Mouse (Mus musculus): ENCODE measurements at regions not wholly inside any gene's neighbourhood (a gene's known extent, or its start where the extent isn't known, plus 50 kb on each side); places are given as distances from the start of the nearest gene placed in this dataset.
"Not testable (repeated sequence)": the region's sequence is repeated elsewhere in the genome, so short reads cannot be mapped to it uniquely, and the experiment has no call there.

DNA sequence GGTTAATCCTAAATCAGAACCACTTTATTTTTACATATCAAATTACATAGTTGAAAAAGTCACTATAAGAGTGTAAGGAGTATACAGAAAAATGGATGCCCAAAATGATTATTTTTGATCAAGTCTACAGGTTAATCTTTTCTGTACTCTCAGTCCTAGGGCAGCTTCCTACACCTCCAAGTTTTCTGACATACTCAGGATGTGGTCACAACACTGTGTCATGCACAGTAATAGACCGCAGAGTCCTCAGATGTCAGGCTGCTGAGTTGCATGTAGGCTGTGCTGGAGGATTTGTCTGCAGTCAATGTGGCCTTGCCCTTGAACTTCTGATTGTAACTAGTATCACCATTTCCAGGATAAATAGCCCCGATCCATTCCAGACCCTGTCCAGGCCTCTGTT lies 925.1 kb downstream of the Adam6a start:
- H3K4me2 ChIP-seq: no peak overlapping the region
- ATAC-seq: no peak
- H3K4me3 ChIP-seq: no peak overlapping the region
- WGBS (ENCODE audit: insufficient replicate concordance): 84% methylated on average over 2 of the region's 2 CpGs
- no peak overlapping the region for H3K9ac ChIP-seq
- no peaks in the 10 kb centered on the region for H3K9me3 ChIP-seq (replicated peaks)
- no peaks in the 10 kb centered on the region for H3K27me3 ChIP-seq (replicated peaks)
- no peaks in the 10 kb centered on the region for H3K4me1 ChIP-seq
- H3K27ac ChIP-seq: no peak overlapping the region
- no peaks in the 10 kb centered on the region for H3K36me3 ChIP-seq

DNA sequence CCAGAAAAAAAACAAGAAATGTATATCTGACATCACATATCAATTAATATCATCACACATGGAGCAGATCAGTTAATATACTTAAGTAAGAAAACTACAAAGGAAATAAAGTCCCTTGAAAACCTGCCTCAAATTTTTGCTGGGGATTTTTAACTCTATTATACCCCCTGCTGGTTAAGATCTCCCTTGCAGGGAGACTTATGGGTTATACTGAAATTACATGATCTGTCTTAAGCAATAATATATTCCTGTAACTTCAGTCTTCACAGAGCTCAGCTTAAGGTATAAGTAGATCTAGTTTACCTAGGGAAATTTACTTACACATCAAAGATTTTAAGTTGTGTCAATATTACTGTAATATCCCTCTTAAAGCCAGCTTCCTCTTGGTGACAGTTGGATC lies 929.0 kb downstream of the Adam6a start:
- not testable (repeated sequence) for H3K4me1 ChIP-seq; H3K27me3 ChIP-seq (replicated peaks); ATAC-seq; H3K36me3 ChIP-seq; H3K4me3 ChIP-seq; H3K4me2 ChIP-seq; H3K9ac ChIP-seq; H3K9me3 ChIP-seq (replicated peaks); H3K27ac ChIP-seq

DNA sequence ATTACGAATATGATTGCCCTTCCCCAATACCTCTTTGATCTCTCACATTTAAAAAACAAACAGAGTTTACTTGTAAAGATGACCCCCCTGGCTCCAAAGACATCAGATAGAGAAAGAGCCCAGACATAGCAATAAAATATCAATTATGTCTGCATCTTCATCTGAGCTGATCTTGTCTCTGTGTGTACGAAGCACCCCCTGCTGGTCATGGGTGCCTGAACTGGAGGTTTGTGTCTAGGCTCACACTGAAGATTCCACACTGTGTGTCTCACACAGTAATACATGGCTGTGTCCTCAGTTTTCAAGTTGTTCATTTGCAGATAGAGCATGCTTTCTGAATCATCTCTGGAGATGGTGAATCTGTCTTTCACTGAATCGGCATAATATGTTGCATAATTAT lies 935.0 kb downstream of the Adam6a start:
- Histone ChIP-seq H3K27ac (no peak overlapping the region), H3K4me3 (no peak overlapping the region), H3K36me3 (no peaks in the 10 kb centered on the region), H3K9ac (no peak overlapping the region), H3K27me3 (replicated peaks) (no peaks in the 10 kb centered on the region), H3K4me2 (no peak overlapping the region), H3K9me3 (replicated peaks) (0 out of 2 replicates have a peak, but pooled peaks cover 3% of the 10 kb centered on the region), H3K4me1 (no peaks in the 10 kb centered on the region)
- 69% methylated on average over 3 of the region's 3 CpGs for WGBS (ENCODE audit: insufficient replicate concordance)
- no peak for ATAC-seq

DNA sequence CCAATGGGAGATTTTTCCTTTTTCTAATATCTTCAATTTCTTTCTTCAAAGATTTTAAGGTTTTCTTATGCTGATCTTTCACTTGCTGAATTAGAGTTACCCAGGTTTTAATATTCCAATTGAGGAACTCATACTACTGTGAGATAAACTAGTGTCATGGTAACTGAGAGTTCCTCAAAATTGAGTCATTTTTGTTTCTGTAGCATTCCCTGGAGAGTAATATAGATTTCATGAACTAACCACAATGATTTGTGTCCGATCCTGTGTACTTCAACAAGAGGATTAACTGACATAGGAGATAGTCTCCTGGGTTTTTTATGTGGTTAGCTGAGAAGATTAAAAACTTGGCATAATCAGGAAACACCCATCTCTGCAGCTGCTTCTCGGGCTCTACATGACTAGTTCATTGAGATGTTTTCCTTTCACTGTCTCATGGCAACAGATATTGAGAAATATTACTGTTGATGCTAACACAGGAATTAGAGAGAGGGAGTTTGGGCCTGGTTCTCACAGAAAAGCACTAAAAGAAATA lies 949.9 kb downstream of the Adam6a start:
- not testable (repeated sequence) for H3K36me3 ChIP-seq; H3K9me3 ChIP-seq (replicated peaks); H3K4me2 ChIP-seq; H3K9ac ChIP-seq; ATAC-seq; H3K27me3 ChIP-seq (replicated peaks); H3K4me1 ChIP-seq; H3K4me3 ChIP-seq; H3K27ac ChIP-seq
- 45% methylated on average over 2 of the region's 2 CpGs for WGBS (ENCODE audit: insufficient replicate concordance)

DNA sequence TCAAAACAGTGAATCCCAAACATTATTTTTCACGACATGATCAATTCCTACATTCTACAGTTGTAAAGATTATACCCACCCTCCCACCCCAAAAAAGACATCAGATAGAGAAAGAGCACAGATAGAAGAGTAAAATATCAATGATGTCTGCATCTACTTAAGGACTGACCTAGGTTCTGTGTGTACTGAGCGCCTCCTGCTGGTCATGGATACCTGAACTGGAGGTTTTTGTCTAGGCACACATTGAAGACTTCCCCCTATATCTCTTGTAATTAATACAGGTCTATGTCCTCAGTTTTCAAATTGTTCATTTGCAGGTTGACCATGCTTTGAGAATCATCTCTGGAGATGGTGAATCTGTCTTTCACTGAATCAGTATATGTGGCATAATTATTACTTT lies 952.0 kb downstream of the Adam6a start:
- no peak overlapping the region for H3K27ac ChIP-seq
- no peak overlapping the region for H3K4me2 ChIP-seq
- no peak overlapping the region for H3K4me3 ChIP-seq
- no peaks in the 10 kb centered on the region for H3K9me3 ChIP-seq (replicated peaks)
- no peaks in the 10 kb centered on the region for H3K36me3 ChIP-seq
- ATAC-seq: no peak
- H3K9ac ChIP-seq: no peak overlapping the region
- WGBS (ENCODE audit: insufficient replicate concordance): 31% methylated on average over 2 of the region's 2 CpGs
- H3K27me3 ChIP-seq (replicated peaks): no peaks in the 10 kb centered on the region
- no peaks in the 10 kb centered on the region for H3K4me1 ChIP-seq

DNA sequence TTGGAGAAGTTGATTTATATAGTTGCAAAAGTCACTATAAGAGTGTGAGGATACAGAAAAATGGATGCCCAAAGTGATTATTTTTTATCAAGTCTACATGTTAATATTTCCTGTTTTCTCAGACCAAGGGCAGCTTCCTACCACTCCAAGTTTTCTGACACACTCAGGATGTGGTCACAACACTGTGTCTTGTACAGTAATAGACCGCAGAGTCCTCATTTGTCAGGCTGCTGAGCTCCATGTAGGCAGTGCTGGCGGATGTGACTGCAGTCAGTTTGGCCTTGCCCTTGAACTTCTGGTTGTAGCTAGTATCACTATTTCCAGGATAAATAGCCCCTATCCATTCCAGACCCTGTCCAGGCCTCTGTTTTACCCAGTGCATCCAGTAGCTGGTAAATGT lies 969.4 kb downstream of the Adam6a start:
- Histone ChIP-seq H3K4me1 (no peaks in the 10 kb centered on the region), H3K9me3 (replicated peaks) (peaks cover 7% of the 10 kb centered on the region; the same call in 1 of the 2 replicates), H3K27me3 (replicated peaks) (no peaks in the 10 kb centered on the region), H3K9ac (no peak overlapping the region), H3K27ac (no peak overlapping the region), H3K4me2 (no peak overlapping the region), H3K4me3 (no peak overlapping the region), H3K36me3 (no peaks in the 10 kb centered on the region)
- no peak for ATAC-seq
- WGBS (ENCODE audit: insufficient replicate concordance): 73% methylated on average over 2 of the region's 2 CpGs

DNA sequence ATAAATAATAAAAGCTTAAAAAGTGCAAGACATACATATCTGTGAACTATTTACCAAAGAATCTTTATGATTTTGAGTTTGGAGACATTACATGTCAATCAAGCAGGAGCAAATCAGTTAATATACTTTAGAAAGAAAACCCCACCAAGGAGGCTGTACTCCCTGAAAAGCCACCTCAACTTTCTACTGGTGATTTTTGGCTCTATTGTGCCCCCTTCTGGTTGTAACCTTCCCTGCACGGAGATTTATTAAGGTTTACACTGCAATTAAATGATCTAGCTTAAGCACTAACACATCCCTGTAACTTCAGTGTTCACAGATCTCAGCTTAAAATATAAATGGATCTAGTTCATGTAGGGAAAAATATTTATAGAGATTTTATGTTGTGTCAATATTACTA lies 998.4 kb downstream of the Adam6a start:
- H3K4me3 ChIP-seq; H3K4me2 ChIP-seq; ATAC-seq; H3K9me3 ChIP-seq (replicated peaks); H3K36me3 ChIP-seq; H3K27me3 ChIP-seq (replicated peaks); H3K9ac ChIP-seq; H3K27ac ChIP-seq; H3K4me1 ChIP-seq: not testable (repeated sequence)
- 25% methylated on average over 1 of the region's 1 CpGs for WGBS (ENCODE audit: insufficient replicate concordance)

DNA sequence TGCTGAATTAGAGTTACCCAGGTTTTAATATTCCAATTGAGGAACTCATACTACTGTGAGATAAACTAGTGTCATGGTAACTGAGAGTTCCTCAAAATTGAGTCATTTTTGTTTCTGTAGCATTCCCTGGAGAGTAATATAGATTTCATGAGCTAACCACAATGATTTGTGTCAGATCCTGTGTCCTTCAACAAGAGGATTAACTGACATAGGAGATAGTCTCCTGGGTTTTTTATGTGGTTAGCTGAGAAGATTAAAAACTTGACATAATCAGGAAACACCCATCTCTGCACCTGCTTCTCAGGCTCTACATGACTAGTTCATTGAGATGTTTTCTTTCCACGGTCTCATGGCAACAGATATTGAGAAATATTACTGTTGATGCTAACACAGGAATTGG lies 1001.2 kb downstream of the Adam6a start:
- 38% methylated on average over 1 of the region's 1 CpGs for WGBS (ENCODE audit: insufficient replicate concordance)

DNA sequence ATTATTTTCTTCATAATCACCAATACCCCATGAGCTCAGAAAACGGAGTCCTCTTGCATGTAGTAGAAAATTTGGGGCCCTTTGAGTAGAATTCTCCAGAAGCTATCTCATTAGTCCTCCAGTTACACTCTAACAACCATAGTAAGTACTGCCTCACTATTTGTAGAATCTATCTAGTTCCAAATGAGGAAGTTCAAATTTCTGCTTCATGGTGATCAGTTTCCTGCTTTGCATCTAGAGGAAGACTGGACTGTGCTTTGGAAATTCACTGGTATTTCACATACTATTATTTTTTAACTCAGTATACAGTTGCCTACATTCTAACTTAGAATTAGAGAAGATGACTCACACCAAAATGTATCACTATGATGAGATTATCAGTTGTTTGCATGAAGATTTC lies 1018.7 kb downstream of the Adam6a start:
- no peaks in the 10 kb centered on the region for H3K4me1 ChIP-seq
- 42% methylated on average over 1 of the region's 1 CpGs for WGBS (ENCODE audit: insufficient replicate concordance)
- no peak overlapping the region for H3K27ac ChIP-seq
- H3K9ac ChIP-seq: no peak overlapping the region
- no peaks in the 10 kb centered on the region for H3K27me3 ChIP-seq (replicated peaks)
- no peak overlapping the region for H3K4me3 ChIP-seq
- H3K36me3 ChIP-seq: no peaks in the 10 kb centered on the region
- no peak for ATAC-seq
- H3K4me2 ChIP-seq: no peak overlapping the region
- H3K9me3 ChIP-seq (replicated peaks): peaks cover 13% of the 10 kb centered on the region; the same call in 1 of the 2 replicates

More for the DNA sequence above, 1001.2 kb downstream of the Adam6a start:
- not testable (repeated sequence) for H3K4me3 ChIP-seq; H3K36me3 ChIP-seq; H3K27ac ChIP-seq; H3K4me2 ChIP-seq; ATAC-seq; H3K4me1 ChIP-seq; H3K9ac ChIP-seq; H3K9me3 ChIP-seq (replicated peaks); H3K27me3 ChIP-seq (replicated peaks)

DNA sequence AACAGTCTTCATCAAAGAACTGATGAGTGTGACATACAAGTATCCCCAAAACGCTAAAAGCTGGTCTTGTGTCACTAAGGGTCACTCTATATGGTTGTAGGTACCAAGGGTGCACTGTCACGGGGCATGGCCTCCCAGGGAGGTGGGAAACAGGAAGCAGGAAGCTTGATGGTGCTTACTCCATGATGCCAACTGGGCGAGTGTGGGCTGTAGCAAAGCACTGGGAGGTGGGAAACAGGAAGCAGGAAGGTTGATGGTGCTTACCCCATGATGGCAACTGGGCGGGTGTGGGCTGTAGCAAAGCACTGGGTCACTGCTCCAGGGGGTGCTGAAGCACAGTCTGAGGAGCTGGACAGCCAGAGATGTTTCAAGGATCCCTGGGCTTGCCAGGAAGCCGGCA lies 1019.3 kb downstream of the Adam6a start:
- H3K4me1 ChIP-seq: no peaks in the 10 kb centered on the region
- H3K9me3 ChIP-seq (replicated peaks): peaks cover 13% of the 10 kb centered on the region; the same call in 1 of the 2 replicates
- no peak for ATAC-seq
- no peak overlapping the region for H3K4me3 ChIP-seq
- H3K36me3 ChIP-seq: no peaks in the 10 kb centered on the region
- 42% methylated on average over 5 of the region's 5 CpGs for WGBS (ENCODE audit: insufficient replicate concordance)
- no peak overlapping the region for H3K27ac ChIP-seq
- no peak overlapping the region for H3K4me2 ChIP-seq
- no peaks in the 10 kb centered on the region for H3K27me3 ChIP-seq (replicated peaks)
- no peak overlapping the region for H3K9ac ChIP-seq

DNA sequence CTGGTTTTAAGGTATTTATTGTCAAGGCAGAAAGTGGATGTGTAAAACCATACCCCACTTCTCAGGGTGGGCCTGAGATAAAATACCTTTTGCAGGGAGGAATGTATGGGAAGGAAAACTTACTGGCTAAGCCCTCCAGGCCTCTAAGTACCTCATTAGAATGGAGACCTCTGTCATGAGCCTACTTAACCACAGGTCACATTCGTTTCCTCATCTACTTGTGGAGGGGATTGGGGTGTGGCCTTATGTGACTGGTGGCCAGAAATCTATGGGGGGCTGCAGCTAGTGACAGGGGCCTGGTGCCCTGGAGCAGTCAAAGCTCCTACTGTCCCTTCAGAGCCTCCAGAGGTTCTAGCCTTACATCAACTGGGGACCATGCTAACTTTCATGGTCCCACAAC lies 1020.0 kb downstream of the Adam6a start:
- H3K4me3 ChIP-seq: no peak overlapping the region
- H3K36me3 ChIP-seq: no peaks in the 10 kb centered on the region
- ATAC-seq: no peak

DNA sequence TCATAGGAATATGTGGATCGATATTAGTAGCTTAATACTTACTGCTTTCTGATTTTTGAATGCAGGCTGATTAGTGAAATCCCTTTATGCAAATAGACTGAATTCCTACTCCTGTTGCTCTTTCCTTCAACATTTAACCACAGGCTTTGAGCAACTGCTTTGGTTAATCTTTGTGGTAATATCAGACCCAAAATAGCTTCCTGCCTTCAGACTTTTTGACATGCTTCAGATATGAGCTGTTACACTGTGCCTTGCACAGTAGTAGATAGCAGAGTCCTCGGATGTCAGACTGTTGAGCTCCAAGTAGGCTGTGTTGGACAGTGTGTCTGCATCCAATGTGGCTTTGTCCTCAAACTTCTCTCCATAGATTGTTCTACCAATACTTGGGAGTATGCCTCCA lies 1020.6 kb downstream of the Adam6a start:
- Histone ChIP-seq H3K4me3 (no peak overlapping the region), H3K4me2 (no peak overlapping the region), H3K9me3 (replicated peaks) (peaks cover 13% of the 10 kb centered on the region; the same call in 1 of the 2 replicates), H3K36me3 (no peaks in the 10 kb centered on the region), H3K27ac (no peak overlapping the region), H3K9ac (no peak overlapping the region), H3K27me3 (replicated peaks) (no peaks in the 10 kb centered on the region), H3K4me1 (no peaks in the 10 kb centered on the region)
- 50% methylated on average over 2 of the region's 2 CpGs for WGBS (ENCODE audit: insufficient replicate concordance)
- ATAC-seq: no peak

More for the DNA sequence above, 1020.0 kb downstream of the Adam6a start:
- no peak overlapping the region for H3K4me2 ChIP-seq
- no peak overlapping the region for H3K9ac ChIP-seq
- no peaks in the 10 kb centered on the region for H3K27me3 ChIP-seq (replicated peaks)
- H3K9me3 ChIP-seq (replicated peaks): peaks cover 13% of the 10 kb centered on the region; the same call in 1 of the 2 replicates
- no peak overlapping the region for H3K27ac ChIP-seq
- no peaks in the 10 kb centered on the region for H3K4me1 ChIP-seq
- WGBS (ENCODE audit: insufficient replicate concordance): 11% methylated on average over 1 of the region's 1 CpGs

DNA sequence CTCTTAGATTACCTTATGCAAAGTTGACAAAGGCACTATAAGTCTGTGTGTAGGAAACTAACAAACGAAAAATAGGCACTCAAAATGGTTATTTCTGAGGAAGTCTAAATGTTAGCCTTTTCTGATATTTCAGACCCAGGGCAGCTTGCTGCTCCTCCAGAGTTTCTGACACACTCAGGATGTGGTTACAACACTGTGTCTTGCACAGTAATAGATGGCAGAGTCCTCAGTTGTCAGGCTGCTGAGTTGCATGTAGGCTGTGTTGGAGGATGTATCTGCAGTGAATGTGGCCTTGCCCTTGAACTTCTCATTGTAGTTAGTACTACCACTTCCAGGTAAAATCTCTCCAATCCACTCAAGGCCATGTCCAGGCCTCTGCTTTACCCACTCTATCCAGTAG lies 1039.7 kb downstream of the Adam6a start:
- Histone ChIP-seq H3K9me3 (replicated peaks) (peaks cover 10% of the 10 kb centered on the region; the same call in 1 of the 2 replicates), H3K9ac (no peak overlapping the region), H3K4me2 (no peak overlapping the region), H3K36me3 (no peaks in the 10 kb centered on the region), H3K27me3 (replicated peaks) (no peaks in the 10 kb centered on the region), H3K4me3 (no peak overlapping the region), H3K4me1 (no peaks in the 10 kb centered on the region), H3K27ac (no peak overlapping the region)
- 36% methylated on average over 1 of the region's 1 CpGs for WGBS (ENCODE audit: insufficient replicate concordance)
- ATAC-seq: no peak
